8 mouse cellular contexts compared by ENCODE assay signal in the genomic region with DNA sequence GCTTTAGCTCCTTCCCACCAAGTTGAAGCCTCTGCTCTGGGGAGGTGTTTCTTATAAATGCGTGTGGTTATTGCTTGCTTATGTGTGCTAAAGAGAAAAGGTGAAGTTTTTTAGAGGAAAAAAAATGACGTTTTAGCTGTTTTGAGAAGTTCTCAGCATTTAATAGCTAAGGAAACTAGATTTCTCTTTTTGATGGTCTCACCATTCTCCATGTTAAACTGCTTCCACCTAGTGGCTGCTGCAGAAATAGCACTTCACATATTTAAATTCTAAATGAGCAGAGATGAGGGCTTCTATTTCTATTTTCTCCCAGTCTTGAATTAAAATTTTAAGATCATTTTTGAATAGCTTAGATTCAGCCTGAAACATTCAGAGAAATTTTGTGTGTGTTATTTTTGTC. TPM values are rescaled to one million over a fixed set of nuclear protein-coding genes. Genes with fewer than 3 reads are reported as not detected.
A peak's percentile ranks its signal among the peaks of the same experiment; 100 is the strongest.
DNase-seq lines count a peak whose midpoint lies in the region; ATAC-seq and TF ChIP-seq lines count a peak whose summit lies in the region.

No protein-coding gene starts in this region.

- H3K9me3 ChIP-seq in midbrain, embryonic 16.5 days (replicated peaks; ENCODE audit: control insufficient read depth, low read length, poor library complexity, severe bottlenecking), result no peaks in the 10 kb centered on the region

- no peak overlapping the region for H3K9ac ChIP-seq in midbrain, embryonic 16.5 days (ENCODE audit: low read depth, low read length)

- peaks cover 6% of the 10 kb centered on the region for H3K36me3 ChIP-seq in kidney, adult 2 months (ENCODE audit: control insufficient read depth, insufficient read depth, low read length)
- peaks cover 45% of the 10 kb centered on the region for H3K36me3 ChIP-seq in midbrain, embryonic 16.5 days (ENCODE audit: control insufficient read depth, insufficient read depth, low read length)

- no peak overlapping the region for H3K4me2 ChIP-seq in midbrain, embryonic 16.5 days (ENCODE audit: low read length)

- H3K4me1 ChIP-seq in kidney, adult 2 months (ENCODE audit: control insufficient read depth, insufficient read depth, low read length), result no peaks in the 10 kb centered on the region
- H3K4me1 ChIP-seq in midbrain, embryonic 16.5 days (ENCODE audit: control insufficient read depth, insufficient read depth, low read length), result no peaks in the 10 kb centered on the region

- 0 out of 2 replicates have a peak, but pooled peaks have one; percentile 17 for TF ChIP-seq CTCF in kidney, adult 2 months (conservative IDR thresholded peaks at IDR 0.05; ENCODE audit: insufficient read depth, insufficient read length, low read depth, low read length)

- no peaks in the 10 kb centered on the region for H3K27me3 ChIP-seq in kidney, adult 2 months (replicated peaks; ENCODE audit: control insufficient read depth, insufficient read depth, low read length)
- no peaks in the 10 kb centered on the region for H3K27me3 ChIP-seq in midbrain, embryonic 16.5 days (ENCODE audit: control insufficient read depth, insufficient read depth, low read depth, low read length)

- ATAC-seq in erythroid progenitor cell, adult 5-6 weeks (replicated peaks; ENCODE audit: low FRiP score, poor library complexity, severe bottlenecking), result peak; percentile 71; the same call in 1 of the 2 replicates
- no peak for ATAC-seq in midbrain, embryonic 16.5 days

- no peak overlapping the region for H3K4me3 ChIP-seq in kidney, adult 2 months (ENCODE audit: insufficient read depth, low read depth, low read length)
- H3K4me3 ChIP-seq in midbrain, embryonic 16.5 days (ENCODE audit: low read depth, low read length), result no peak overlapping the region

- H3K27ac ChIP-seq in kidney, adult 2 months (ENCODE audit: insufficient read depth, low read depth, low read length), result no peak overlapping the region
- no peak overlapping the region for H3K27ac ChIP-seq in midbrain, embryonic 16.5 days (ENCODE audit: low read length)

- DNase-seq in kidney, adult 2 months, result peak; percentile 33
- no peak for DNase-seq in kidney, adult 18-20 months
- DNase-seq in B cell, adult 2 months, result peak; percentile 13 to 17
- DNase-seq in Muller cell, postnatal 12 days (ENCODE audit: inconsistent ontology term), result peak; percentile 42
- DNase-seq in retina, embryonic 14.5 days (ENCODE audit: low spot score), result peak; percentile 75
- no peak for DNase-seq in neural tube, embryonic 10.5 days (ENCODE audit: extremely low spot score, low spot score)

- 29% methylated on average over 2 of the region's 2 CpGs for WGBS in kidney, adult 2 months
- 38% methylated on average over 2 of the region's 2 CpGs for WGBS in midbrain, embryonic 16.5 days

- no peak for TF ChIP-seq POLR2A in kidney, adult 2 months (IDR thresholded peaks at IDR 0.05; ENCODE audit: low read depth, low read length)

RNA-seq across cellular contexts. Expression of gene Eprs, which starts 41.2 kb away (rescaled TPM):
- 9.7 and 13.0 TPM in 2 replicates for polyA plus RNA-seq in kidney, adult 2 months (2012; rRNA removed)
- 27.0 and 41.9 TPM in 2 replicates for total RNA-seq in erythroid progenitor cell, adult 5-6 weeks (2015; ENCODE audit: low replicate concordance)
- total RNA-seq in erythroid progenitor cell, adult 5-6 weeks (2017; ENCODE audit: low replicate concordance), result 38.1 and 46.3 TPM in 2 replicates
- 128 and 143 TPM in 2 replicates for polyA plus RNA-seq in midbrain, embryonic 16.5 days (2015; fragmentation: Nextera tagmentation; extraction: Ambion mirVana)

RNA-seq across cellular contexts. Expression of gene Slc30a10, which starts 50.6 kb away (rescaled TPM):
- polyA plus RNA-seq in kidney, adult 2 months (2012; rRNA removed), result 0.01 TPM in 1 of 2 replicates, not detected in the other
- 6.8 and 17.6 TPM in 2 replicates for total RNA-seq in erythroid progenitor cell, adult 5-6 weeks (2015; ENCODE audit: low replicate concordance)
- total RNA-seq in erythroid progenitor cell, adult 5-6 weeks (2017; ENCODE audit: low replicate concordance), result 7.7 and 8.9 TPM in 2 replicates
- polyA plus RNA-seq in midbrain, embryonic 16.5 days (2015; fragmentation: Nextera tagmentation; extraction: Ambion mirVana), result 6.5 and 7.9 TPM in 2 replicates

Comparison
In these comparisons a context has a peak if more than half of its experiments do, and no peak if none do; other contexts are left out.
1. DNase-seq: peak in kidney, adult 2 months (single experiment), B cell, adult 2 months (2 of 2), Muller cell, postnatal 12 days (single experiment) and retina, embryonic 14.5 days (single experiment); none in kidney, adult 18-20 months (single experiment) and neural tube, embryonic 10.5 days (single experiment).